Mouse (Mus musculus) lung, postnatal 0 days (tissue): ENCODE results near the gene Syne2.

Experiments
- CTCF ChIP-seq: IDR thresholded peaks from 2 replicates; pipeline ENCODE4 v1.5.1; 2016; ENCODE audit warnings: antibody characterized with exemption, mild to moderate bottlenecking
- EP300 ChIP-seq: IDR thresholded peaks from 2 replicates; pipeline ENCODE4 v1.6.1; 2016; ENCODE audit warnings: antibody characterized with exemption, mild to moderate bottlenecking, control low read depth

DNA sequence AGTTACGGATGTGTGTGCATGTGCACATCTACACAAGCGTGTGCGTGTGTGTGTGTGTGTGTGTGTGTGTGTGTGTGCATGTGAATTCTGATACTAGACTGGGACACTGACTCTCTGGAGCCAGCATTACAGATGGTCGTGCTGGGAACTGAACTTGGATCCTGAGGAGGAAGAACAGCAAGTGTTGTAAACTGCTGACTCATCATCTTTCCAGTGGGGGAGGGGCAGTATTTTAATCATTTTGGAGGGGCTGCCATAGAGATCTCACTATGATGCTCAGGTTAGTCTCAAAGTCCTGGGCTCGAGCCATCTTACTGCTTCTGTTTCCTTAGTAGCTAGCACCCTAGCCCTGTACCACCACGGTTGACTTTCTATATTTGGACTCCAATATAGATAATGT, 5.5 kb downstream of the Syne2 start:
- TF ChIP-seq CTCF (no peak), EP300 (no peak)
